Mouse (Mus musculus): Measurements from ENCODE around the gene Zbtb43.
A peak's percentile ranks its signal among the peaks of the same experiment; 100 is the strongest.

Zbtb43 gene

DNA sequence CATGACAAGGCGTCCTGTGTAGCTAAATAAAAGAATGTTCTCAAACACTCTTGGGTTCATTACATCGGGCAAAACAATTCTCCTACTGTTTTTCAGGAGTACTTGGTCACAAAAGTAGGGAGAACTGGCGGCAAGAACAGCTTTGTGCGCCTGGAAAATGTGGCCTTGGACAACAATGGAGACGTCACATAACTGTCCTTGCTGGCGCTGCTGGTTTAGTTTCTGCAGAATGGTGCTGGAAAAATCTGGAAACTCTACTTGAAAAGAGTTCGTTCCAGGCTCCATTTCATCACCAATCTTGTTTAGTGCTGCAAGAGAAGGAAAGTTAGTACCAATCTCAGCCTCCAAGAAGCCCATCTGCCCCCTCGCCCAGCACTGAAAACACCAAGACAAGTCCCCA lies 13.5 kb downstream of the Zbtb43 start:
- no peak for DNase-seq (ENCODE audit: low read depth, low spot score)

DNA sequence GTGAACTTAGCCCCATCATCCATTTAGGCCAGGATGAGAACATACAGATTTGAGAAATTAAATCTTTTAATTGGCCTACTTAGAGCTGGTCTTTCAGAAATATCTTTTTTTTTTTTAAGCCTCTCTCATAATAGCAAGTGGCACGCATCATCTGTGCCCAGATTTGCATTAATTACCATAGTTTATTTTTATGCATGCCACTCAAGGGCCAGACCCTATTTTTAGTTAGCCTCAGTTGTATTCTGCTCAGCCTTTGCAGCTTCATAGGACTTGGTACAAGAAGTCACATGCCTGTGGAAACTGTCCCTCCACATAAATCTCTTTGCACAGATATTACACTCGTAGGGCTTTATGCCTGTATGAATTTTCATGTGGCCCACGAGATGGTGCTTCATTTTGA lies 14.9 kb downstream of the Zbtb43 start:
- peak; percentile 81 for DNase-seq (ENCODE audit: low read depth, low spot score)

DNA sequence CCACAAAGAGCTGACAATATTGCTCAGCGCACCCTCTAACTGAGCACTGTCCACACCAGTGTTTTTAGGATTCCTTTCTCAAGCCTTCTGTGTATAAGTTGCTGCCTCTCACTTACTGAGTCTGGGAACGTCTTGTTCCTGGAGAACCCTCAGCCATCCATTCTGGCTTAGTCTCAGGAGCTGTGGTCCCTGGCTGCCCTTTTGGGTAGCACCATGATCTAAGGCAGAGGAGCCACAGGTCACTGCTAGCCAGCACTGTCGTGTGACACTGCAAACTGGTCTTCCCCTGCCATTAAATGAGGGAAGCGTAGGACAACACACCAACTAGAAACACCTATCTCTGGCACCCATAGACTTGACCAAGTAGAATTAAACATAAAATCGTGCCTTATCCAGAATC lies 15.6 kb downstream of the Zbtb43 start:
- no peak for DNase-seq (ENCODE audit: low read depth, low spot score)

DNA sequence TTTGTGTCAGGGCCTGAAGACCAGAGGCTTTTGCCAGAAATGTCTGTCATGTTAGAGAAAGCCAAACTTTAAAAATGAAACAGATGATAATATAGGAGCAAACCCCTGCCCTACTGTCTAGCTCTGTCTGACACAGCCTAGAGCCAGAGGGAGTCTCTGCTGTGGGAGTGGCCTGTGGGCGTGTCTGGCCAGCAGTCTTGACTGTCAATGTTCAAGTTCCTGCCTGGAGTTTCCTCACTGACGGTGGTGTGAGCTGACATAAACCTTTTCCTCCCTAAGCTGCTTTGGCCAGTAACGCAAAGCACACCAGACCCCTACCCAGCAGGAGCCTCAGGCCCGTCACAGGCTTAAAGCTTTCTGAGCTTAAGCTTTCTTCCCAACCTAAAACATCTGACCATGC lies 16.2 kb downstream of the Zbtb43 start:
- DNase-seq (ENCODE audit: low read depth, low spot score) = peak; percentile 64

DNA sequence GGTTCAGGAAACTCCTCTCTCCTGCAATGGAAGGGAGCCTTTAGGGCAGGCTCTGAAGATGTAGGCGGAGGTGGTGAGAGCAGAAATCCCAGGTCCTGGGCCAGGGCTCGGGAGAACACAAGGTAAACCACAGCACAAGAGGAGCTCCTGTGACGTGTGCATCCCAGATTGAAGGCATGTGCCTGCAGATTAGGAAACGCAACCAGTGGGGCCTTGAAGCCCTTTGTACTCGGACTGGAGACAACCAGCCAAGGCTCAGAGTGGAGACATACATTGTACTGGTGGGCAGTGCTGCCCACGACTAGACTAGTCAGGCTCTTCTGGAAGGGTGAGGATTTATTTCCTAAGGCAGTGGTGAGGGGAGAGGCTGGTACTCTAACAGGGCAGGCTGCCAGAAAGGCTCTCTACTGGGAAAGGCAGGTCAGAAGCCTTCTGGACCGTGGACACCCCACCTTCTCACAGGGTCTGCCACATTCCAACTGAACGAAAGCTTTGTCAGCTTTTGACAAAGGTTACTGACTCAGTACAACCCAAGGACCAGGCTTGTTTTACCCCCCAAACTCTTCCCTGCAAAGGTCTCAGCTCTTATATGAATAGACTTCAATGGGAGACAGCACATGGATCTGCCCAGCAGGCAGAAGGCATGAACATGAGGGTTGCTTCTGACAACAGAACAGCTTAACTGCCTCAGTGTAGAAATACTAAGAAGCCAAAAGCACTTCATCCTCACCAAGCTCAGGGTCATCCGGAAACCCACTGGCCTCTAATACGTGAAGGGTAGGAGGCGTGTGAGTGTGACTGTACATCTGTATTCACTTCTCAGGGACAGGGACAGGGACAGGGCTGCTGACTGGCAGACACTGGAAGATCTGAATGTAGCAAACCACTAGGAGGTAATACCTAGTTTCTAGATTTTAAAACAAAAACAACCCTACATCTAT lies 17.1 kb downstream of the Zbtb43 start:
- DNase-seq (ENCODE audit: low read depth, low spot score) = no peak

DNA sequence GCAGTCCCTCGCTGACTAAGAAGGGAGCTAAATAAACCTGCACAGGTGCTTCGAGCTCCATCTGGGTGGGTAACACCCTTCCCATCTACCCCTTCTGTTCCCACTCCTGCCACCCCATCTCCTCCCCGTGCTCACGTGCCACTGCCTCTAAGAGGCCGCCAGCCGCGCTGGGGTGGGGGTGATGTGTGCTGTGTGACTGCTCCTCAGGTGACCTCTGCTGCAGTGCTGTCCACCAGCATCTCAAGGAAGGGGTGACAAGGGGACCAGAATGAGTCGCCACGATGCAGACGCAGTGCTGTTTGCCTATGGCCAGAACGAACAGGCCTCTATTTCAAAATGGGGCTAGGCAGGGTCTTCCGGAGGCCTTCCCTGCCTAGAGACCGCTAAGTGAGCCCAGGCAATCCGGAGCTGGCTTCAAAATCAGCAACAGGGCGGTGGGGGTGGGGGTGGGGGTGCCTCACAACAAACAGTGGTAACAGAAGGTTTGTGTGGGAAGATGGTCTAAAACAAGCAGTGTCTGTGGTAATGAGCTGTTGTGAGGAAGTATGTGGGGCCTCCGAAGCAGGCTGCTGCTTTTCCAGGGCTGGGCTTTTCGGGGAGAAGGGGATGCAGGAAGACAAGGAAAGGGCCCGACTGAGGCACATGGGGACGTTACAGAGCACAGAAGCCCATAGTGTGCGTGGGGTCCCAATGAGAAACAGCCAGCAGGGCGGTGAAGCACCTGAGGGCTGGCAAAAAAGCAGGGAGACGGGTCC lies 19.1 kb downstream of the Zbtb43 start:
- peak; percentile 81 for DNase-seq (ENCODE audit: low read depth, low spot score)

DNA sequence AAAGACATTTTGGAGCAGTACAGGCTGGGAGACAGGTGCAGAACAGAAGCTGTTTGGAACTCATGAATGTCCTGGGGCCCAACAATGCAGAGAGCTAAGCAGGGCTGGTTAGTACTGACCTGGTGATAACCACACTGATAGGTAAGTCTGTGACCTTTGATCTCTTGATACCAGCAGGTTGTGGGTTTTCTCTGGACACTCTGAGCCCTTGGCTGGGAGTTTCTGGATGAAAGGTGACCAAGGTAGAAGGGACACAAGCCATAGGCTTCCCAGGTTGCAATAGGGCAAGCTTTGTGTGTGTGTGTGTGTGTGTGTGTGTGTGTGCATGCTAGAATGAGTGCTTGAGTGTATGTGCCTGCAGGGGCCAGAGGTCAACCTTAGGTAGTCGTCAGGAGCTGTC lies 21.6 kb downstream of the Zbtb43 start:
- no peak for DNase-seq (ENCODE audit: low read depth, low spot score)

DNA sequence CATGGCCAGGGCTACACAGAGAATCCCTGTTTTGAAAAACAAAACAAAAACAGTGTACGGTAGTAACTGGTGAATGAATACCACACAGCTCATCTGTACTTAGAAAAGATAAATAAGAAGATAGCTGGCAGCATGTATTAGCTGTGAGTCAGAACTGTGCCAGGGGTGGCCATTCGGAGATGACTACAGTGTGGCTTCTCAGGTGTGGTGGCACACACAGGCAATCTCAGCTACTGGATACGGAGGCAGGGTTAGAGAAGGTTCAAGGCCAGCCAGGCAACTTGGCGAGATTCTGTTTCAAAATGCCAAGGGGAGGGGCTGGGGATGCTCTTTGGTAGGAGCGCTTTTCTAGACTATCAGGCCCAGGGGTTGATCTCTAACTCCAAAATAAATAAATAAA lies 22.6 kb downstream of the Zbtb43 start:
- DNase-seq (ENCODE audit: low read depth, low spot score) = no peak

DNA sequence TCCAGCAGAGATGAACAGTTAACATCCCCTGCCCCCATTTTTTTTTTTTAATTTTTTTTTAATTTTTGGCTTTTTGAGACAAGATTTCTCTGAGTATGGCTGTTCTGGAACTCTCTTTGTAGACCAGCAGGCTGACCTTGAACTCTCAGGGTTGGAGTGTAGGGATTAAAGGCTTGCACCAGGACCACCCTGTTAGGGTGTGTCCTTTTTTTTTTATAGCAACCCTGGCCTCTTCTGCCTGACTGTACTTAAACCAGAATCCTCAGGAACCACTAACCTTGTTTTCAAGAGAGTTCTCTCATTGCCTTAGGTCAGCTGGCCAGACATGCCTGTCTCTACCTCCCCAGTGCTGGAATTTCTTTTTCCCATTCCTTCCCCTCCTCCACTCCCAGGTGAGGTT lies 23.5 kb downstream of the Zbtb43 start:
- no peak for DNase-seq (ENCODE audit: low read depth, low spot score)

DNA sequence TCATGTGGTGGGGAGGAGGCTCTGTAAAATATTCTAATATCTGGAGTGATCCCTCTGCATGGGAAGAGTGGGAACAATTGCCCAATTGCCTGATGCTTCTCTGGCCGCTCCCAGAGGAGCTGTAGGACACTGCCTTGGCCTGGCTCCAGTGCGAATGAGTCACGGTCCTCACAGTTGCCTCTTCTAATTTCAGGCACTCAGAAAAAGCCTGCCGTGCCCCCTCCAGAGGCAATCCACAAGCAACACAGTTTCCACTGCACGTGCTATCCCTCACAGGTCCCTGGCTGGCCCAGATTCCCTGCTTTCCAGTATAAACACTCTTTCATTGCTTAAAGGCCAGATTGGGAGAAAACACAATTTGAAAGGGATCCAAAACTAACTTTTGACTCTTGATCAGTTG lies 24.0 kb downstream of the Zbtb43 start:
- DNase-seq (ENCODE audit: low read depth, low spot score) = peak; percentile 96

DNA sequence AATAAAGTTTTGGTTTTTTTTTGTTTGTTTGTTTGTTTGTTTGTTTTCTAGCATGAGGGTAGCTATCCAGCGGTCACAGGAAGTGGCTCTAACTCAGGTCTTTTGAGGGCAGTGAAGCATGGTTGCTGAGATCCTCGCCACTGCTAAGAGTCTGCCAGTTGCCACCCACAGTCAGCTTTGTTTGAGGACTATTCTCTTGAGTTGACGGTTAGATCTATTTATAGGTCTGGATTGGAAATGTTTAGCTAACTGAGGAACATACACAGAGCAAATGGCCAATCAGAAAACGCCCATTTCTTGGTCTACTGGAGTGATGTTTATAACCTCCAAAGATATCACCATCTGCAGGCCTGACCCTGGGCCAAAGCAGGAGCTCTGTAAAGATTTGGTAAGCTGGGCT lies 25.7 kb downstream of the Zbtb43 start:
- peak; percentile 63 for DNase-seq (ENCODE audit: low read depth, low spot score)

DNA sequence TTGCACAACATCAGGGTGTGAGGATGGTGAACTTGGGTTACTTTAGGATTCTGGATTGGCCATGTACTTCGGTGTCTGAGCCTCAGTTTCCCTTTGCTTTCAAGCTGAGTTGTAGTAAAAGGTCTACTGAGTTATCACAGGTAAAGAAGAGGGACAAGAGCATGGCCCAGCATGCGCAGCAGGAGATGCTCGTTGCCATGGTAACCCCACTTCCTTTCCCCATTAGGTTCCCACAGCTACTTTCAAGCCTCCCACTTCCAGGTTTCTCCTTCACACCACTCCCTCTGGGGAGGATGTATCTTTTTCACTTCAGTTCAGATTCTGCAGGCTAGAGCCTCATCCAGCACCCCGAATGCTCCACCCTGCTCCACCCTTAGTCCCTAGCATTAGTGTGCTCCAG lies 27.5 kb downstream of the Zbtb43 start:
- DNase-seq (ENCODE audit: low read depth, low spot score) = peak; percentile 93

DNA sequence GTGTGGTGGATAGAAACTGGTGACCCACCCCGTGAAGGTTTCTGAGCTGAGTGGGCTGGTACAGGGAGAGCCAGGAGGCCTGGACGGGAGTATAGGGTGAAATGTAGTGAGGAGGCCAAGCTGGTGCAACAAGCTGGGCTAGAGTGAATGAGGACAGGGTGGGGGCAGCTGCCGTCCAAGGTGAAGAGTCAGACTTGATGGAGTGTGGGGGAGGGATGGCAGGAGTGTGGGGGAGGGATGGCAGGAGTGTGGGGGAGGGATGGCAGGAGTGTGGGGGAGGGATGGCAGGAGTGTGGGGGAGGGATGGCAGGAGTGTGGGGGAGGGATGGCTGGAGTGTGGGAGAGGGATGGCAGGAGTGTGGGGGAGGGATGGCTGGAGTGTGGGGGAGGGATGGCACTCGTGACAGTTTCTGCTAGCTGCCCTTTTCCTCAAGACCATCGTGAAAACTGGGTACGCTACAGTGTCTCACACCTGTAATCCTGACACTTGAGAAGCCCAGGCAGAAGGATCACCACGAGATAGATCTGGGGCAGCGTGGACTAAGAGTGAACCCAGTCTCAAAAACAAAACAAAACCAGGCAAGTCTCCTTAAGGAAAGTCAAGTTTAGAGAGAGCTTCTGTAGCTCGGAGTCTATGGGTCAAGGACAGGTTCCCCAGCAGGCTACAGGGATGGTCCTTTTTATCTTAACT lies 28.2 kb downstream of the Zbtb43 start:
- DNase-seq (ENCODE audit: low read depth, low spot score) = no peak

DNA sequence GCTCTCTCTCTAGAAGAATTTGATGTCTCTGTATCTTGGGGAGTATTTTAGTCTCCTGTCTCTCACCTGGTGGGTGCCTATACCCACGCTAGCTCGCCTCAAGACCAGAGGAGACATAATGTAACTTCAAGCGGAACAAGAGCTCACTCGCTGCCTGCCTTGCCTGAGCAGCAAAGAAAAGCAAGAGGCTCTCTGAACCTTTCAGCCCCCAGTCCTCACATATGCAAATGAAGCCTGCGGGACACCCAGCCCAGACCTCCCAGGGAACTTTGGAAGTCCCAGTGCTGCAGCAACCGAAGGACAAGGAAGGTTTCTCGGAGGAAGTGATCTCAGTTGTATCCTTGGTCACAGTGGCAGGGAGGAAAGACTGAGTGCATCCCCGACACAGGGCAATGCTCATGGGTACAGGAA lies 28.9 kb downstream of the Zbtb43 start:
- peak; percentile 77 for DNase-seq (ENCODE audit: low read depth, low spot score)

DNA sequence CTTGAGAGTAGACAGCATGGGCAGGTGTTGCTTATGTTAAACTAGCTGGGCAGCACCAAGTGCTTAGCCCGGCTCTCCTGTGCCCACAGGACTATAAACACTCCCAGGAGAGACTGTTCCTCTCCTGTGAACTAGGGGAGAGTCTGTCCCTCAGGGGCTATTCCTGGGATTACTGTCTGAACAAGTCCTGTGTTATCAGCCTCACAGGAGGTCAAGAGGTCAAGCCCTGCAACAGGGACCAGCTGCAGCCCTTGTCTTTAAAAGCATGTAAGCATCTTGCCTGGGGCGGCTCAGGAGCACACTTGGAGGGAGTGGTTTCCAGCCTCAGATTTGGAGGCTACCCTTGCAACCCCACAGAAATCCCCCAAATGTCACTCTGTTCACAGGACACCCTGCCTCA lies 30.0 kb downstream of the Zbtb43 start:
- no peak for DNase-seq (ENCODE audit: low read depth, low spot score)

DNA sequence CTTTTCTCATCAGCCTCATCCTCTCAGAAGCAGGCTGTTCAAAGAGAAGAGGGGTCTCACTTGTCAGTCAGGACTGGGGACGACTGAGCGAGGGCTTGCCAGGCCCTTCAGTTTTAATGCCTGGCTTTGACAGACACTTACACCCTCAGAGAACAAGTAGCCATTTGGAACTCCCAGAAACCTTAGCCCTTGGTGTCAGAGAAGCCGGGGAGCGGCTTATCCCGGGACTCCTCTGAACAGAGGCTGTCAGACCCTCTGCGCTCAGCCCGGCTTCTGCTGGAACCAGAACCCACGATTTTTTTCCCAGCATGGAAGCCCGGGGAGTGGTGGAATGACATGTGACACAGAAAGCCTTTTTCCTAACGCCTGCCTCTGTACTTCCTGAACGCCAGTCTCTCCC lies 31.2 kb downstream of the Zbtb43 start:
- DNase-seq (ENCODE audit: low read depth, low spot score) = no peak

DNA sequence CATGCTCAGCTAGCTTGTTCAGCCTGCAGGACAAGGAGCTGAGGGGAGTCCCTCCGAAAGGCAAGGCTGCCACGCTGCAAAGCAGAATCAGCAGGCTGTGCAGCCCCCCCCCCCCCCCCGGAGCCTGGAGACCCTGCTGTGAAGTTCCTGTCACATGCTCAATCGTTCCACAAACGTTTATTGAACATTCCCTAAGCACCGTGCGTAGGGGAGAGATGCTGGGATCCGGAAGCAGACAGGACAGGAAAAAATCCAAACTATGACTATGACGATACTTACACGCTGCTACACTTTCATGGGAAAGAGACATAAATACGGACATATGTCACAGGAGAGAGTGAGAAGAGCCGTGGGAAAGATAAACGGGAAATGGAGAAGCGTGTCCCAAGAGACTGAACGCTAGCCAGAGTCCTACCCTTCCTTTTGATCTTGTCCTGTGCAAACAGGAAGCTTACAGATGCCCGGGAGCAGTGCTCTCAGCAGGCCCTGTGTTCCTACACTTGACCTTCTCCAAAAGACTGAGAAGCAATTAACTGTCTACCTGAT lies 32.3 kb downstream of the Zbtb43 start:
- DNase-seq (ENCODE audit: low read depth, low spot score) = no peak

DNA sequence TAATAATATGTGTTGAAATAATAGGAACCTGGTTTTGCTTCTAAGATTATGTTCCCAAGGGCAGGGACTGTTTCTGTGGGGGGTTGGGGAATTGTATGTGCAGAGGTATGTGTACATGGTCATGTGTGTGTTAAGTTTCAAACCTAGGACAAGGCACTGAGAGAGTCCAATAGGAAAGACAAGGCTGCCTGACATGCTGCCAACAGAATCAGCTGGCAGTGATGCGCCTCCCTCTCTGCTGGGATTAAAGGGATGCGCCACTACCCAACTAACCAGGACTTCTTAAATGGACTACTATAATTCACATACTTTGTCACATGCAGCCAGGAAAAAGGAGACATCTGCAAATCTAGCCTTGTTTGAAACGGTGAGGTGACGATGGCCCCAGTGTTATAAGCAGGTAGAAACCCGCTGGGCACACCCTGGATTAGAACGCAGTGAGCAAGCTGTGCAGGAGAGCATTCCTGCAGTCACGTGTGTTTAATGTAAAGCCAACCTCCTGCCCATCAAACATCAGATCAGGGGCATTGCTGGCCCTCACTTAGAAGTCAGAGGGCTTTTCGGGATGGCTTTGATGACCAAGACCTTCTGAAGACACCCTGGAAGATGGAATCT lies 33.2 kb downstream of the Zbtb43 start:
- DNase-seq (ENCODE audit: low read depth, low spot score) = no peak

DNA sequence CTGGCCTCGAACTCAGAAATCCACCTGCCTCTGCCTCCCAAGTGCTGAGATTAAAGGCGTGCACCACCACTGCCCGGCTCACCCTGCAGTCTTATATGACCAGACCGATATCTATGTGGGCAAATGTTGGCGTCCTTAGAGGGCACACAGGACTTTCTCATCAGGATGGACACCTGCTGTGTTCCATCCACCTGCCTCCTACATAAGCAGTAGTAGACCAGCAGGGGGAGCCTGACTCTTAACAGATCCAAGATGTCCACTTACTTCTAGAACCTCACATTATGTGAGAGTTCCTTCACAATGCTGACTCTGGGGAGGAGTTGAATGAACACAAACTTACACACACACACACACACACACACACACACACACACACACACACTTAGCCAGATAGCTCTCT lies 35.5 kb downstream of the Zbtb43 start:
- DNase-seq (ENCODE audit: low read depth, low spot score) = peak; percentile 87

DNA sequence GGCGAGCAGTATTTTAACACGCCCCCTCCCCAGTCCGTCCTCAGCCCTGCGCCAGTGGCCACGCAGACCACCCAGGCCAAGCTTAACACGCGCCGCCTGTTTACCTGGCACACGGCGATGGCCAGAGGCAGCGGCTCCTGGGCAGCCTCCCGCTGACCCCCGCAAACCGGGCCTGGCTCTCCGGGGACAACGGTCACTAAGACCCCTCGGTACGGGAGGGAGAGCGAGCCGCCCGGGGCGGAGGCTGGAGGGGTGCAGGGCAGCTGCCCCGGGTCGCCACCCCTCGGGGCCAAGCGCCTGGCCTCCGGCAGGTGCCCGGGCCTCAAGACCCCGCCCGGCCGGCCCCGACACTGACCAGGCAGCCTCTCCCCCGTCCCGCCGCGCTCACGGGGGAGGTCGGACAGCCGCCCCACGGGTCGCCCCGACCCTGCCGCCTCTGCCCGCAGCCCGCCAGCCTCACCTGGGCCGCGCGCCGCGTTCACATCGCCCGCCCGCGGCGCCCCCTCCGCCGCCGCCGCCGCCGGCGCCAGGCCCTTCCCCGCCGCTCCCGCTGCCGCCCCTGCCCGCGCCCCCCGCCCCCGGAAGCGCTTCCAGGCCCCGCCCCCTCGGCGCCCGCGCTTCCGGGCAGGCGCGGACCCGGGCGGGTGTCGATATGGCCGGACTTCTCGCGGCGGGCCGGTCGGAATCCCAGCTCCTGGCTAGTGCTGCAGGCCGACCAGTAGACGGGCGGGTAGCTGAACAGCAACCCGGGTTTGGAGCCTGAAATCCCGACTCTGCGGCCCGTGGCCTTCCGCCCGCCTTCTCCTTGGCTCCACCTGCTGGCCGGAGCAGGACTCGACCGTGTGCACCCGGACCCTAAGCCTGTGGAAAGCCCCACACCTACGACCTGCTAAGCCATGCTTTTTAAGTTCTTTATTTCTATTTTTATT lies 37.3 kb downstream of the Zbtb43 start, which contains the start of gene Zbtb34:
Gene Zbtb34 (minus strand): TSS at position 554 of the 929 bp plus-strand sequence.
- DNase-seq (ENCODE audit: low read depth, low spot score) = peak; percentile 62

All from brain, adult 2 months (tissue).